Mouse (Mus musculus): ENCODE data around the gene Rrp1b. TPM values are rescaled to one million over a fixed set of nuclear protein-coding genes. Genes with fewer than 3 reads are reported as not detected.
"Not testable (repeated sequence)": the region's sequence is repeated elsewhere in the genome, so short reads cannot be mapped to it uniquely, and the experiment has no call there.

Gene Rrp1b
- total RNA-seq, 1 experiment from 2014 or later = 54.7 TPM

DNA sequence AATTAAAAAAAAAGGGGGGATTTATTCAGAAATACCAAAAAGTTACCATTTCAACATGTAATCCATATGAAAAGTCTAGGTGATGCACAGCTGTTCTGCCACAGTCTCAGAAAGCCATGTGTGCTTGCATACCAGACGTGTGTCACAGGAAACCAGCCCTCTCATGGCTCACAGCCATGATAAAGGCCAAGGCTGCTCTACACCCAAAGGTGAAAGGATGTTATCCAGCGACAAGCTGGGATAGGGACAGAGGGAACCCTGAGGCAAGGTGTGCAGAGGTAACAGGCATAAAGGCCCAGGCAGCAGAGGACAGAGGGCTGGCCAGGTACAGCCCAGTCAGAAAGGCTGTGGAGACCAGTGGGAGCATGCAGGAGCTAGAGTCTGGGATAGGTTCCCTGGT lies 27.8 kb downstream of the Rrp1b start:
- ATAC-seq (replicated peaks in 1 of 2; ENCODE audit: insufficient read depth in 1 of 2, low FRiP score in 2 of 2, low TSS enrichment in 1 of 2, low read depth in 1 of 2, poor library complexity in 2 of 2, severe bottlenecking in 2 of 2) = no peak

DNA sequence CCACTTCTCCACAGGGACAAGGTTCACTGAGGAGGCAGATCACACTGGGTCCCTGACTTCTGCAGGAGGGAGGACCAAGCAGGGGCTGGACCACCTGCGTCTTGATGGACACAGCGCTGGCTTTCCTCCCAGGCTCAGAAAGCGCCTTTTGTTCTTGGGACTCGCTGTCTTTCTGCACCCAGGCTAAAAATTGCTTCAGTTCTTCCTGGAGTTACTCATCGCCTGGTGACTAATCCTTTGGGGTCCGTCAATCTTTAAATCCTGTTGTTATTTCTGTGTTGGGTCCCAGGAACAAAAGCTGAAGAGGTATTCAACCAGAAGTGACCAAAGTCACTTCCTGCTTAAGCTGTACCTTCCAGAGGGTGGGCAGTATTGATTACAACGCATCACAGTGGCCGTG lies 28.9 kb downstream of the Rrp1b start:
- not testable (repeated sequence) for ATAC-seq (replicated peaks in 1 of 2; ENCODE audit: insufficient read depth in 1 of 2, low FRiP score in 2 of 2, low TSS enrichment in 1 of 2, low read depth in 1 of 2, poor library complexity in 2 of 2, severe bottlenecking in 2 of 2)

DNA sequence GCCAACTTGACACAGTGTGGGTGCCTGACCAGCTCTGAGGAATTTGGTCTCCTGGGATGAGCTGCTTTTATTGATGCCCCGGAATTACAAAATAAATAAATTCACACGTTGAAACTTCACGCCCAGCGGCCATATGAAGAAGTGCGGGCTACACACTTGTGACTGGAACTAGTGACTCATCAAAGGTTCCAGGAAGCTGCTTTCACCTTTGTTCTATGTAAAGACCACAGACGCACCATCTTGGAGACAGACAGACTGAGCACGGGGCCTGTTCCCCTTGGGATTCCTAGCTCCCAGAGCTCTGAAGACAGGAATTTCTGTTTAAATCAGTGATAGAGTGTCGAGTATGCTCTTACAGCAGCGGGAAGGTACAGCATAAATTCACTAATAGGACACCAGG lies 31.6 kb downstream of the Rrp1b start:
- no peak for ATAC-seq (replicated peaks in 1 of 2; ENCODE audit: insufficient read depth in 1 of 2, low FRiP score in 2 of 2, low TSS enrichment in 1 of 2, low read depth in 1 of 2, poor library complexity in 2 of 2, severe bottlenecking in 2 of 2)

DNA sequence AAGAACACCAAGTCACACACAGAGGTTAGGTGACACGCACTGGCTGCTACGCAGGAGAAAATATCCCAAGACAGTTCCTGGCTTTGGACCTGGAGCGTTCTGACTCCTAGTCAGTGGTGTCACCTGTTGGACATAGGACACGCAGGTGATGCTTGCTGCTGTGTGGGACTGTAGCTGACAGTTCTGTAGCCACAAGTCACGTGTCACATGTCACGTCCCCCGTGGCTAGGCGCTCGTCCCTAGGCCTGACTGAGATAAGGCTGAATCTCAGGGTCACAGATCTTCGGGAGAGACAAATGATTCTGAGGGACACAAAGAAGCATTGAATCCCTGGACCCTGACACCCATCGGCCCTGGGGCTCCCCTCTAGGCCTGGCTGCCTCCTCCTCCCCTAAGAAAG lies 32.5 kb downstream of the Rrp1b start:
- no peak for ATAC-seq (replicated peaks in 1 of 2; ENCODE audit: insufficient read depth in 1 of 2, low FRiP score in 2 of 2, low TSS enrichment in 1 of 2, low read depth in 1 of 2, poor library complexity in 2 of 2, severe bottlenecking in 2 of 2)

DNA sequence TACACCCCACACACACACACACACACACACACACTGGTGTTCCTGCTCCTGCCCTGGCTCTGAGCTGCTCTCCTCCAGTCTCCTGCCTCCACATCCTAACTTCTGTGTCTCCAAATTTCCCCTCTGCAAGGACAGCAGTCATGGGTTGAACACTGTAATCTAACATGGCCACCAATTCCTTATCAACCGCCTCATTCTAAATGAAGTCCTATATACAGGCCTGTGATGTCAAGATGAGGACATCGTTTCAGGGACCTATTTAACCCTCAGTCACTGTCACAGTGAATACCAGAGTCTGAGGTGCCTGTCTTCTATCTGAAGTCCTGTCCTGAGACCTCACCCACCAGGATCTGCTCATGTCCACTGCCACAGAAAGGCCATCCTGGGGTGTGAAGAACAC lies 32.9 kb downstream of the Rrp1b start:
- no peak for ATAC-seq (replicated peaks in 1 of 2; ENCODE audit: insufficient read depth in 1 of 2, low FRiP score in 2 of 2, low TSS enrichment in 1 of 2, low read depth in 1 of 2, poor library complexity in 2 of 2, severe bottlenecking in 2 of 2)

- ATAC-seq (replicated peaks in 1 of 2; ENCODE audit: insufficient read depth in 1 of 2, low FRiP score in 2 of 2, low TSS enrichment in 1 of 2, low read depth in 1 of 2, poor library complexity in 2 of 2, severe bottlenecking in 2 of 2) = peak; percentile 75 to 76; a peak in 3 of 4 replicates
These were observed 37.5 kb downstream of the Rrp1b start for GRCm38 (mm10) chr17:32073359-32073758.

- no peak for ATAC-seq (replicated peaks in 1 of 2; ENCODE audit: insufficient read depth in 1 of 2, low FRiP score in 2 of 2, low TSS enrichment in 1 of 2, low read depth in 1 of 2, poor library complexity in 2 of 2, severe bottlenecking in 2 of 2)
These were observed 38.8 kb downstream of the Rrp1b start for GRCm38 (mm10) chr17:32074658-32075057.

- ATAC-seq (replicated peaks in 1 of 2; ENCODE audit: insufficient read depth in 1 of 2, low FRiP score in 2 of 2, low TSS enrichment in 1 of 2, low read depth in 1 of 2, poor library complexity in 2 of 2, severe bottlenecking in 2 of 2) = peak; percentile 37 to 62; a peak in 3 of 4 replicates
These were observed 39.3 kb downstream of the Rrp1b start for GRCm38 (mm10) chr17:32075164-32075563.

- ATAC-seq (replicated peaks in 1 of 2; ENCODE audit: insufficient read depth in 1 of 2, low FRiP score in 2 of 2, low TSS enrichment in 1 of 2, low read depth in 1 of 2, poor library complexity in 2 of 2, severe bottlenecking in 2 of 2) = no peak
These were observed 47.5 kb downstream of the Rrp1b start for GRCm38 (mm10) chr17:32083351-32083750.

DNA sequence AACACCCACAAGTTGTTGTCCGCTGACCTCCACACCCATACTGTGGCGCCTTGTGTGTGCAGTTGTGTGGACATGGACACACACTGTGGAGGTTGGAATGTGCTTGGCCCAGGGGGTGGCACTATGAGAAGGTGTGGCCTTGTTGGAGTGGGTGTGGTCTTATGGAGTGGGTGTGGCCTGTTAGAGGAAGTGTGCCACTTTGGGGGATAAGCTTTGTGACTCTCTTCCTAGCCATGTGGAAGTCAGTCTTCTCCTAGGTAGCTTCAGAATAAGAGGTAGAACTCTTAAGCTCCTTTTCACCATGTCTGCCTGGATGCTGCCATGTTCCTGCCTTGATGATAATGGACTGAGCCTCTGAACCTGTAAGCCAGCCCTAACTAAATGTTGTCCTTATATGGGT lies 51.2 kb downstream of the Rrp1b start:
- no peak for ATAC-seq (replicated peaks in 1 of 2; ENCODE audit: insufficient read depth in 1 of 2, low FRiP score in 2 of 2, low TSS enrichment in 1 of 2, low read depth in 1 of 2, poor library complexity in 2 of 2, severe bottlenecking in 2 of 2)

GRCm38 (mm10) chr17:32091032-32091363 lies 55.1 kb downstream of the Rrp1b start:
- ATAC-seq (replicated peaks in 1 of 2; ENCODE audit: insufficient read depth in 1 of 2, low FRiP score in 2 of 2, low TSS enrichment in 1 of 2, low read depth in 1 of 2, poor library complexity in 2 of 2, severe bottlenecking in 2 of 2) = no peak; a peak in 1 of 4 replicates

- ATAC-seq (replicated peaks in 1 of 2; ENCODE audit: insufficient read depth in 1 of 2, low FRiP score in 2 of 2, low TSS enrichment in 1 of 2, low read depth in 1 of 2, poor library complexity in 2 of 2, severe bottlenecking in 2 of 2) = peak; percentile 95 to 99
These were observed 55.7 kb downstream of the Rrp1b start for GRCm38 (mm10) chr17:32091364-32092240.

DNA sequence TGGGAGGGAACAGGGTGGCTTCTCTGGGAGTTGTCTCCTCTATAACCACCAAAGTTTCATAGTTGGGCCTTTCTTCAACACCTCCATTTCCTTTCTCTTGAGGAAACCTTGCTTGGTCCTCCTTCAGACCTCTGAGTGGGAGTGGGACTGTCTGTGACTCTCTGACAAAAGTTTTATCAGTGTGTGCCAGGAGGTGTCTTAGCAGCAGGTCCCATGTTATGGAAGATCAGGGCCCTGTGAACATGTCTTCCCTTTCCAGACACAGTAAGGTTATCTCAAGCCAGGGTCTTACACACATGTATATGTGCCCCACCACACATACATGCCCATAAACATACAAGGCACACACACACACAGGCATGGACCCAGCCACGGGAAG lies 56.3 kb downstream of the Rrp1b start:
- ATAC-seq (replicated peaks in 1 of 2; ENCODE audit: insufficient read depth in 1 of 2, low FRiP score in 2 of 2, low TSS enrichment in 1 of 2, low read depth in 1 of 2, poor library complexity in 2 of 2, severe bottlenecking in 2 of 2) = no peak

GRCm38 (mm10) chr17:32092895-32093294 lies 57.0 kb downstream of the Rrp1b start:
- ATAC-seq (replicated peaks in 1 of 2; ENCODE audit: insufficient read depth in 1 of 2, low FRiP score in 2 of 2, low TSS enrichment in 1 of 2, low read depth in 1 of 2, poor library complexity in 2 of 2, severe bottlenecking in 2 of 2) = no peak

DNA sequence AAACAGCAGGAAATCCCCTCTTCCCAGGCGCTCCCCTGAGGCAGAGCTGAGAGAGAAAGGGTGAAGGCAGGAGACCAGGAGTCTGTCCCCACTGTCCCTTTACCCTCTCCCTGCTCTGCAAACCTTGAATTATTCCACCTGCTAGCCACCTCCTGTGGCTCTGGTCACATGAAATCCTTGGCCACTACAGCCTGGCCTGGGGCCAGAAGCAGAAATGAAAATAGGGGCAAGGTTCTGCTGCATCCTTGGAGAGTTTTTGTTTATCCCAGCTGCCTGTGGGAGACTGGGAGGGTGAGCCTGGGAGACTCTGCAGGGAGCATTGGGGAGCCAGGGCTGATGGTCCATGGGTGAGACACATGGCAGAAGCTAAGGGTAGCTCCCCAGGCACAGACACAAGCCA lies 61.8 kb downstream of the Rrp1b start:
- no peak for ATAC-seq (replicated peaks in 1 of 2; ENCODE audit: insufficient read depth in 1 of 2, low FRiP score in 2 of 2, low TSS enrichment in 1 of 2, low read depth in 1 of 2, poor library complexity in 2 of 2, severe bottlenecking in 2 of 2)

- not testable (repeated sequence) for ATAC-seq (replicated peaks in 1 of 2; ENCODE audit: insufficient read depth in 1 of 2, low FRiP score in 2 of 2, low TSS enrichment in 1 of 2, low read depth in 1 of 2, poor library complexity in 2 of 2, severe bottlenecking in 2 of 2)
These were observed 63.0 kb downstream of the Rrp1b start for GRCm38 (mm10) chr17:32098905-32099304.

GRCm38 (mm10) chr17:32099574-32099942 lies 63.7 kb downstream of the Rrp1b start:
- peak in 1 of 2 experiments; percentile 8; a peak in 1 of 4 replicates for ATAC-seq (replicated peaks in 1 of 2; ENCODE audit: insufficient read depth in 1 of 2, low FRiP score in 2 of 2, low TSS enrichment in 1 of 2, low read depth in 1 of 2, poor library complexity in 2 of 2, severe bottlenecking in 2 of 2)

- peak; percentile 51 to 78; a peak in 3 of 4 replicates for ATAC-seq (replicated peaks in 1 of 2; ENCODE audit: insufficient read depth in 1 of 2, low FRiP score in 2 of 2, low TSS enrichment in 1 of 2, low read depth in 1 of 2, poor library complexity in 2 of 2, severe bottlenecking in 2 of 2)
These were observed 64.2 kb downstream of the Rrp1b start for GRCm38 (mm10) chr17:32099943-32100586.

DNA sequence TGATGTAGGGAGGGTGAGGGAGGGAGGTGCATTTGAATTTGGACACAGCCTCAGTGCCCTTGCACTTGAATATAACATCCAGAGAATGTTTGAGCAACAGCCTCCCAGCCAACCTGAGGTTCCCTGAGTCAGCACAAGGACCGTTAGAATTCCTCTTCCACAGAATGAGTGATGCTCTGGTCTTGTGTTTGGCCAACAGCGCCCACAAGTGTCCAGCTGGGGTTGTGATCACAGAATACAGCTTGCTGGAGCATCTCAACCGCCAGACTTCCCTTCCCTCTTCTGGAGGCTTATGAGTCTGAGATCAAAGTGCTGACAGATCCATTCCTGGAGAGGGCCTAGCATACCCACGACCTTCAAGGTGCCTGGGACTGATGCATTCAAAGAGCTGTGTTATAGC lies 67.2 kb downstream of the Rrp1b start:
- ATAC-seq (replicated peaks in 1 of 2; ENCODE audit: insufficient read depth in 1 of 2, low FRiP score in 2 of 2, low TSS enrichment in 1 of 2, low read depth in 1 of 2, poor library complexity in 2 of 2, severe bottlenecking in 2 of 2) = no peak

Data from hematopoietic stem cell, adult 5-6 weeks (primary cell).